Mouse (Mus musculus) lung, postnatal 10 days (tissue): ENCODE data around the gene Epo.

Experiments used
- DNase-seq: peaks from one replicate; pipeline ENCODE4 v3.0.0; 2021

The Epo gene

GRCm38 (mm10) chr5:137533117-137533827, at the start of gene Epo, which contains the start of gene Gnb2:
TSS of gene Epo (minus strand) at chr5:137533242.
TSS of gene Gnb2 (minus strand) at chr5:137533510.
- peak; percentile 100 for DNase-seq

DNA sequence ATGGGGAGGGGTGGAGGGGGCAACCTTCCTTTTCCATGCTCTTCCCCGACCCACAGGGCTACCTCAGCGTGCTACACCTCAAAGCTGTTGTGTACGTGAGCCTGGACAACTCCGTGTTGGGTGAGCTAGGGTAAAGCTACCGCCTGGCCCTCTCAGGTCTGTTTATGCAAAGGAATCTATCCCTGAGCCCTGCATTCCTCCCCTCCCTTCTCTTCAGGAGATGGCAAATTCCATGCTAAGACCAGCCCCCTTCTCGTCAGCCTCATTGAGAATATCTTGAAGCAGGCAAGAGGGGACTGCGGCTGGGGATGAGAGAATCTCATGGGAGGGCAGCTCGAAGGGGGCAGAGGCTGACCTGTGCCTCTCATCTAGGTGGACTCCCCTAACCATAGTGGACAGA, 49.7 kb upstream of the Epo start:
- peak; percentile 35 for DNase-seq

GRCm38 (mm10) chr5:137580246-137580645, 47.2 kb upstream of the Epo start:
- no peak for DNase-seq

- DNase-seq: peak; percentile 58
Observed at GRCm38 (mm10) chr5:137574470-137574901, 41.4 kb upstream of the Epo start.

- no peak for DNase-seq
Observed at GRCm38 (mm10) chr5:137570691-137571586, 37.9 kb upstream of the Epo start.

GRCm38 (mm10) chr5:137570181-137570580, 37.1 kb upstream of the Epo start:
- no peak for DNase-seq

- peak; percentile 74 for DNase-seq
Observed at GRCm38 (mm10) chr5:137569665-137570064, 36.6 kb upstream of the Epo start, which contains the start of gene Tfr2. TSS of gene Tfr2 (plus strand) at chr5:137569840.

DNA sequence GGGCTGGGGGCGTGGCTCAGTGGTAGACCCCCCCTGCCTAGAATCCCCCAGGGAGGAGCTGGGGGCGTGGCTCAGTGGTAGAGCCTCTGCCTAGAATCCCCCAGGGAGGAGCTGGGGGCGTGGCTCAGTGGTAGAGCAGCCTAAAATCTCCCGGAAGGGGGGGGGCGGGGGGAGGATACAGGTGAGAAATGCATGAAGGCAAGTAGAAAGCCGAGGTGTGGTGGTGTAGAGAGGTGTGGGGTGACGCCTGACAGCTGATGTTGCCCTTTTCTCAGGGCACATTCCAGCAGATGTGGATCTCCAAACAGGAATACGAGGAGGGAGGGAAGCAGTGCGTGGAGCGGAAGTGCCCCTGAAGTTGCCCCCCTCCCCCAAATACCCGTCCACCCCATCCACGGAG, 36.0 kb upstream of the Epo start:
- no peak for DNase-seq

- no peak for DNase-seq
Observed at GRCm38 (mm10) chr5:137568223-137568798, 35.3 kb upstream of the Epo start.

GRCm38 (mm10) chr5:137566416-137566815, 33.4 kb upstream of the Epo start:
- DNase-seq: no peak

- no peak for DNase-seq
Observed at GRCm38 (mm10) chr5:137565744-137566143, 32.7 kb upstream of the Epo start.

DNA sequence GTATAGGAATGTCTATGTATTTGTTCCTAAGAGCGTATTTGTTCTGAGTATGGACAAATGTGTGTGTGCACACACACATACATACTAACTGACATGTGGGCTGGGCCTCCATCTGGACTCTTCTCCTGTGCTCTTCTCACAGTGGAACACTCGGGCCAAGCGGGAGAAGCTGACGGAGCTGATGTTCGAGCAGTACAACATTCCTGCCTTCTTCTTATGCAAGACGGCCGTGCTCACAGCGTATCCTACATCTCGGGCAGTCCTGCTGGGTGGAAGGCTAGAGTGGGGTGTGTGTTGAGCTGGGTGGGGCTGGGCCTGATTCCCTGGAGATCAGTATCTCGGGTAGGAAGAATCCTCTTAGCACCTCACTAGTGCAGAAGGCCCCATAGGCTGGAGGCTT, 29.9 kb upstream of the Epo start:
- DNase-seq: no peak

DNA sequence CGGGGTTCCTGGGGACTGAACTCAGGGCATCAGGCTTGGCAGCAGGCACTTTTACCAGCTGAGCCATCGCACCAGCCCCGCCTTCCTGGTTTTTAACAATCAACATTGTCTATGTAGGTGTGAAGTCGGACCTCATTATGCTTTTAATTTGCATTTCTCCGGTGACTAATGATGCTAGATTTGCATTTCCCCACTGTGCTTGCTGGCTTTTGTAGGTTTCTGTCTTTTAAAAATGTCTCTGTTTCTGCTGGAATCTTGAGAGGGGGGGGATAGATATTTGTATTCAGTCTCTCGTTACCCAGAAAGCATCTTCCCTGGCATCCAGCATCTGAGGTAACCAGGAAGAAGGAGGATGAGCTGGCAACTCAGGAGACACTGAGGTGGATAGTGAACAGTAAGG, 28.5 kb upstream of the Epo start:
- DNase-seq: no peak

DNA sequence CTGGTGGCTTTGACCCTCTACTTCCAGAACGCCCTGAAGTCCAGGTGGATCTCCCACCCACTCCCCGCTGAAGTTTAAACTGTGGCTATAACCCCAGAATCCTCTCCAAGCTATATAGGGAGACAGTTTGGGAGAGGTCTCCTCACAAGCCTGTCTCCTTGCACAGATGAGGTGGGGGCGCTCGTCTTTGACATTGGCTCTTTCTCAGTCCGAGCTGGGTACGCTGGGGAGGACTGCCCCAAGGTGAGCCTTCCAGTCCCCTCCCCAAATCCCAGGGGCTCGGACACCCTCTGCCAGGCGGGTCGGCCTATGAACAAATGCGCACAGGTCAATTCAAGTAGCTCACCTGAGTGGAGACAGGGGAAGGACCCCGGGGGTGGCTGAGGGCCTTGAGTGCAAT, 20.9 kb upstream of the Epo start:
- DNase-seq: no peak

DNA sequence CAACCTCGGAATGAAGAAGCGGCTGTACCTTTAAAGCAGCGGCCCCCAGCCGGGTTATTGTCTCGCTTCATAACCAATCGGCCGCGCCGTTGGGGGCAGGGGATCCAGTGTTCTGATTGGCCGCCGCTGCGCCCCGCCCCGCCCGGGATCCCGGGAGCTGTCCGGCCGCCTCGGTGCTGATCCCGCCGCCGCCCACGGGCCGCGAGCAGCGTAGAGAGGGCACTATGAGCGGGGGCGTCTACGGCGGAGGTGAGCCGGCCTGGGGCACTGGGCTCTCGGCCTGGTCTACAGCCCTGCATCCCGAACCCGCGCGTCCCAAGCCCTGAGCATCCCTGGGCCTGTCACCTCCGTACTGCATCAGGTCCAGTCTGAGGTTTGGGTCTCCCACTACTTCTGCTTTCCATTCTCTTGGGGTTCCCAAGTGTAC, 20.4 kb upstream of the Epo start, which contains the start of gene Actl6b:
Actl6b (plus strand) TSS at position 107 of the 427 bp plus-strand sequence.
- peak; percentile 74 for DNase-seq

GRCm38 (mm10) chr5:137553000-137553399, 20.0 kb upstream of the Epo start:
- no peak for DNase-seq

DNA sequence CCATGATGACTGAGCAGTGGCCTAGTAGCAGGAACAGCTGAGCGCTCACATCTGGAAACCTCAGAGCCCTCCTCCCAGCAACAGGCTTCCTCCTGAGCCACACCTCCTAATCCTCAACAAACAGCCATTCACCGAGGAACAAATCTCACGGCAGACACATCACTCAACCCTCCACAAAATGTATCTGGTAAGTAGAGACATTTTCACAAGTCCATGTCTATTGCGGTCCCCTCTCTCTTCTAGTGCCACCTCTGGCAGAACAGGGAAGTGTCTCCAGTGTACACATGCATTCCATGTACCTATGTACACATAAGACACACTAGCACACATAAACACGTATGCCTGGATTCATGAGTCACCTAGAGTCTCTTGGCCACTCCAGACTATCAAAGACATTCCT, 18.1 kb upstream of the Epo start:
- no peak for DNase-seq

DNA sequence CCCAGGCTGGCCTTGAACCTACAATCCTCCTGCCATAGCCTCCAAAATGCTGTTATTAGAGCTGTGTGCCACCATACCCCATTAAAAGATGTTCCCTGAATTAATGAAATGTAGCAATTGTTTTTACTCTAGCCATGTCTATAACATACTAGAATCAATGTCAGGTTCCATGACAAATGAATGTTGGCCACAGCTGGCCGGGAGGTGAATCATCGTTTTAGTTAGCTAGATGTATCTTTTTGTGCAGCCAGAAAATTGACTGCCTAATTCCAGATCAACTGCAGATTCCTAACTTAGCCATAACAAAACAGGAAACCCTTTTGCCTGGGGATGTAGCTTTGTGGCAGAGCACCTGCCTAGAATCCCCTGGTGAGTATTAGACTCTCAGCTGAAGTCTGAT, 16.8 kb upstream of the Epo start:
- DNase-seq: no peak

- DNase-seq: no peak
Observed at GRCm38 (mm10) chr5:137545596-137545995, 12.6 kb upstream of the Epo start.

DNA sequence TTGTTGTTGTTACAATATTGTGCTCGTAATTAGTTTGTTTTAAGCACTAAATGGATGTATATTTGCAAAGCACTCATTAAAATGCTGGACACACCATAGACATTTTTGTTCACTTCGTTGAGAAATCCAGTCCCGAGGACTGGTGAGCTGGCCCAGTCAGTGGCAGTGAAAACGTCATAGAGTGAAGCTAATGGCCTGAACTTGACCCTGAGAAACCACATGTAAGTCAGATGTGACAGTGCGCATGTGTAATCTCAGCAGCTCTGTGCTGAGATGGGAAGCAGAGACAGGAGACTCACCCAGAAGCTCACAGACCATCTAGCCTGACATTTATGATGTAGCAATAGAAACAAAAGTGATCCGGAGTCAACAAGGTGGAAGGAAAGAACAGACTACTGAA, 11.9 kb upstream of the Epo start:
- DNase-seq: no peak

DNA sequence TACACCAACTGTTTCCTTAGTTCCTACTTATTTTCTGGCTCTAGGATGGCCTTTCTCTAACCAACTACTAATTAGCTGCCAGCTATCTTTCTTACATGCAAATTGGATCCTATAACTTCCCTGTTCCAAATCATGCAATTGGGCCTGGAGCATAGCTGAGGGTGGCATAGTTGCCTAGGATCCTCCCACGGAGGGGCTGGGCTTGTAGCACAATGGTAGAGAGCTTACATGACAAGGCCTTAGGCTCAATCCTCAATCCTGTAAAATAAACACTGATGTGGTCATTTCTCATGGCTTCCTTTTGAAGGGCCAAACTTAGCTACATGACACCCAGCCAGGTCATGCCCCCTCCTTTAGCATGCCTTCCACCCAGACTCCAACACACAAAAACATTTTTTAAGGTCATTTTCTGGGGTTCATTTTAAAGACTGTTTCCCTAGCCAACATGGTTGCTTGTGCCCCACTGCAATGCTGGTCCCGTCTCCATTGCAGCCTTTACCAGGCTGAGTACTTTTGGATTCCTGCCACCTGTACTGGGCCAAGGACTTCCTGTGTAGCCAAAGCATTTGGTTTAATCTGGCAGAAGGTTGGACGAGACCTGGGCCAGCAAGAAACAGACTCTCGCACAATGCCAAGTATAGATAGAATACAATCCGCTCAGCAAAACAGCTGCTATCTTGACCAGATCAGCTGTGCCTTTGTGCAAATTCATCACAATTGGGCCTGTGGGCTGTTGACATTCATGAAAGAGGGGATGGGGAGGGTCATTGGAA, 8.9 kb upstream of the Epo start:
- DNase-seq: no peak

DNA sequence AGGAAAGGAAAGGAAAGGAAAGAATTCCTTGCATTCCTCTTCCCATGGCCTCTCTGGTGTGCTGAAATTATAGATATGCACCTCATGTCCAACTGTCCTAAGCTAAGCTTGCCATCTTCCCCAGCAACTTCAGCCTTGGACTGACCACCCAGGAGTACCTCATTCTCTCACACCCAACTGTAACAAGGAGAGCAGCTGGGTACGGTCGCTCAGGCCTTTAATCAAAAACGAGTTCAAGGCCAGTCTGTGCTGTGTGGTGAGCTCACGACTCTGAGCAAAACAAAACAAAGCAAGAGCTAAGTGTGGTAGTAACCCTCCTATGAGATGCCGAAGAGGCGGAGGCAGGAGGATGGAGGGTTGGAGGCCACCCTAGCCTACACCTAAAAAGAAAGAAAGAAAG, 7.9 kb upstream of the Epo start:
- DNase-seq: no peak
